Mouse (Mus musculus) thymus, adult 2 months (tissue): ENCODE measurements around the gene Acvrl1. TPM values are rescaled to one million over a fixed set of nuclear protein-coding genes. Genes with fewer than 3 reads are reported as not detected.

ENCODE experiments used
- DNase-seq: peaks from one replicate; pipeline ENCODE4 v3.0.0; 2021
- H3K27ac ChIP-seq: fragments of 200-500 bp; 2 replicates; pipeline ENCODE4 v1.5.1; 2012; ENCODE audit warnings: low read length, control low read depth; ENCODE audit not compliant: control insufficient read depth, insufficient read depth
- H3K27me3 ChIP-seq: fragments of 200-500 bp; 2 replicates; pipeline ENCODE4 v1.6.1; 2012; ENCODE audit warnings: mild to moderate bottlenecking, low read length, moderate library complexity, mixed read lengths; ENCODE audit not compliant: control insufficient read depth, insufficient read depth
- H3K36me3 ChIP-seq: fragments of 200-500 bp; 2 replicates; pipeline ENCODE4 v1.6.1; 2012; ENCODE audit warnings: mild to moderate bottlenecking, low read length, moderate library complexity; ENCODE audit not compliant: control insufficient read depth, insufficient read depth
- H3K4me1 ChIP-seq: fragments of 200-500 bp; replicated peaks from 2 replicates; pipeline ENCODE4 v1.6.1; 2012; ENCODE audit warnings: low read length; ENCODE audit not compliant: control insufficient read depth, insufficient read depth
- H3K4me3 ChIP-seq: fragments of 200-500 bp; 2 replicates; pipeline ENCODE4 v1.5.1; 2012; ENCODE audit warnings: mild to moderate bottlenecking, low read length, control low read depth, moderate library complexity; ENCODE audit not compliant: control insufficient read depth, insufficient read depth
- CTCF ChIP-seq: fragments of 200-500 bp; IDR thresholded peaks from 2 replicates; pipeline ENCODE4 v1.5.1; 2012; ENCODE audit warnings: mild to moderate bottlenecking, control low read depth, low read length, moderate library complexity, borderline replicate concordance; ENCODE audit not compliant: control insufficient read depth, poor library complexity, insufficient read depth; ENCODE audit errors: extremely low read depth
- POLR2A ChIP-seq: fragments of 200-500 bp; IDR thresholded peaks from 2 replicates; pipeline ENCODE4 v1.6.1; 2012; ENCODE audit warnings: mild to moderate bottlenecking, low read length, control low read depth, moderate library complexity; ENCODE audit not compliant: control insufficient read depth, poor library complexity, insufficient read depth; ENCODE audit errors: extremely low read depth
- WGBS: fragments of 180-500 bp; shearing (Covaris S2); methylation state at CpG from one replicate; pipeline ENCODE4 v1.1.7; 2018; 5-methylcytosine and 5-hydroxymethylcytosine counted together
- polyA plus RNA-seq: library from polyadenylated mRNA; depleted of rRNA; stranded (reverse); fragments of >200 nt; gene quantifications from 2 replicates; pipeline ENCODE4 v1.2.3, GENCODE M21; 2012

Acvrl1 gene
- polyA plus RNA-seq, 1 experiment, result 34.2 TPM

- H3K27ac ChIP-seq, result no peak overlapping the region
- TF ChIP-seq POLR2A (no peak), CTCF (no peak)
- H3K36me3 ChIP-seq, result no peaks in the 10 kb centered on the region
- H3K27me3 ChIP-seq, result no peaks in the 10 kb centered on the region
- peaks cover 36% of the 10 kb centered on the region for H3K4me1 ChIP-seq
- WGBS, result 19% methylated on average over 15 of the region's 15 CpGs
- no peak for DNase-seq
- H3K4me3 ChIP-seq, result no peak overlapping the region
Measured at GRCm38 (mm10) chr15:101146100-101146965, 18.0 kb downstream of the Acvrl1 start.

DNA sequence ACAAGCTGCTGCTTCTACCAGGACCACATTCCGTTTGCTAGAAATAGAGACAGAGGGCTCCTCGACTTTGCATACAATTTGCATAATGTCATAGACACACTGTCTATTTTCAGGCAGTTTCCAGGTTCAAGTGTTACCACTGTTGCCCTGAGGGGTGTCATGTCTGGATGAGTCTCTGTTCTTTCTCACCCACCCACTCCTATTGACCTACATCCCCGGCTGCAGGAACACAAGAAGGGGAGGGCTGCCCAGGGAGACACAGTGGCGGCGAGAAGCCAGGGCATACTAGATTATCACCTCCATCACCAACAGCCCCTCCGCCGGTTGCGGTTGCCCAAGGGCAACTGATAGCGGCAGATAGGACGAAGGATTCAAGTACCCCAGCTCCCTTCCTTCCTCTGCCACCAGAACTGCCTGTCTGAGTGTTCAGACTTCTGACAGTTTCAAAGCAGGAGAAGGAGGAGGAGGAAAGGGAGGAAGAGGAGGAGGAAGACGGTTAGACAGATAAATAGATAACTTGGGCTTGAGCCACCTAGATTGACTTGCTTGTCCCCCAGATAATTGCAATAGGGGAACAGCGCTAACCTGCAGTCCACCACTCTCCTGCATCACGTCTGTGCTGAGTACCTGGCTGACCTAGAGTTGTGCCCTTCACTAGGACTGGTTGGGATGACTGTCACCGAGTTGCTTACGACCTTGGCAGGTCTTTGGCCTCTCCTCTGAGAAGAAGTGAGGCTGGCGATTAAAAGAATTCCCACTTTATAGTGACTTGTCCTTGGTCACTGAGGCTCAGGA lies 19.0 kb downstream of the Acvrl1 start:
- H3K36me3 ChIP-seq, result no peaks in the 10 kb centered on the region
- H3K4me3 ChIP-seq, result no peak overlapping the region
- 12% methylated on average over 16 of the region's 16 CpGs for WGBS
- TF ChIP-seq POLR2A (no peak), CTCF (no peak)
- no peak overlapping the region for H3K27ac ChIP-seq
- H3K4me1 ChIP-seq, result peaks cover 38% of the 10 kb centered on the region
- DNase-seq, result no peak
- H3K27me3 ChIP-seq, result no peaks in the 10 kb centered on the region

- WGBS, result 15% methylated on average over 6 of the region's 6 CpGs
- no peak overlapping the region for H3K4me3 ChIP-seq
- H3K4me1 ChIP-seq, result peaks cover 41% of the 10 kb centered on the region
Measured at GRCm38 (mm10) chr15:101147910-101148273, 19.6 kb downstream of the Acvrl1 start.

DNA sequence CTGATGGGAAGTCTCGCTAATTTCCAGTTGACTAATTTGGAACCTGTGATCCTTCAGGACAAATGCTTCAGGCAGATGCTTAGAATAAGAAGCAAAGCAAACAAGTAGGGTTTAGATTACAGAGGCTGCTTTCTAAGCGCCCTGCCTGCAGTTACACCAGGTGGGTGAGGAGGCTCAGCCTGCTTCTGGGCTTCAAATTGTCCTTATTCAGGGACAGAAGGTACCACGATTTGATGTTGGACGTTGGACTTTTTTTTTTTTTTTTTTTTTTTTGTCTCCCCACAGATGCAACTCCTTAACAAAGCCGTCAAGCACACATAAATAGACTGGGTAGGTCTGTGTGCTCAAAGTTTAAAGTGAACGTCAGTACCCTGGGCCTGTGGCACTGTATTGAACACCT lies 20.3 kb downstream of the Acvrl1 start:
- TF ChIP-seq CTCF (no peak), POLR2A (no peak)
- Histone ChIP-seq H3K27me3 (no peaks in the 10 kb centered on the region), H3K4me3 (no peak overlapping the region), H3K36me3 (no peaks in the 10 kb centered on the region), H3K27ac (no peak overlapping the region), H3K4me1 (peaks cover 44% of the 10 kb centered on the region)
- no peak for DNase-seq
- 48% methylated on average over 6 of the region's 6 CpGs for WGBS

More at GRCm38 (mm10) chr15:101147910-101148273, 19.6 kb downstream of the Acvrl1 start:
- H3K27ac ChIP-seq, result no peak overlapping the region
- TF ChIP-seq POLR2A (no peak), CTCF (no peak)
- H3K27me3 ChIP-seq, result no peaks in the 10 kb centered on the region
- H3K36me3 ChIP-seq, result no peaks in the 10 kb centered on the region
- no peak for DNase-seq

- WGBS, result 86% methylated on average over 9 of the region's 9 CpGs
- H3K4me3 ChIP-seq, result no peak overlapping the region
- no peaks in the 10 kb centered on the region for H3K27me3 ChIP-seq
- no peak overlapping the region for H3K27ac ChIP-seq
- peaks cover 30% of the 10 kb centered on the region for H3K4me1 ChIP-seq
- no peak for TF ChIP-seq CTCF
- no peak for TF ChIP-seq POLR2A
- no peak for DNase-seq
- no peaks in the 10 kb centered on the region for H3K36me3 ChIP-seq
Measured at GRCm38 (mm10) chr15:101151409-101152261, 23.3 kb downstream of the Acvrl1 start.

GRCm38 (mm10) chr15:101154700-101155616 lies 26.6 kb downstream of the Acvrl1 start:
- Histone ChIP-seq H3K36me3 (no peaks in the 10 kb centered on the region), H3K27ac (no peak overlapping the region), H3K27me3 (no peaks in the 10 kb centered on the region), H3K4me3 (no peak overlapping the region), H3K4me1 (peaks cover 18% of the 10 kb centered on the region)
- no peak for DNase-seq
- no peak for TF ChIP-seq POLR2A
- no peak for TF ChIP-seq CTCF
- WGBS, result 28% methylated on average over 7 of the region's 7 CpGs
